Mouse (Mus musculus) intestine, embryonic 15.5 days (tissue): ENCODE measurements around the gene Hoxc5. TPM values are rescaled to one million over a fixed set of nuclear protein-coding genes. Genes with fewer than 3 reads are reported as not detected.

Experiments
- ATAC-seq: fragments of 200-750 bp; cut with Nextera tagmentation; 2 replicates; pipeline ENCODE4 v1.8.0; 2017; ENCODE audit warnings: moderate TSS enrichment, moderate library complexity
- H3K27ac ChIP-seq: fragments of 300-500 bp; sonication (generic); 2 replicates; pipeline ENCODE4 v1.5.1; 2015; ENCODE audit warnings: mild to moderate bottlenecking, inconsistent platforms
- H3K27me3 ChIP-seq: fragments of 300-500 bp; sonication (generic); replicated peaks from 2 replicates; pipeline ENCODE4 v1.6.1; 2015; ENCODE audit warnings: inconsistent platforms
- H3K36me3 ChIP-seq: fragments of 300-500 bp; sonication (generic); 2 replicates; pipeline ENCODE4 v1.6.1; 2015; ENCODE audit warnings: inconsistent platforms
- H3K4me1 ChIP-seq: fragments of 300-500 bp; sonication (generic); replicated peaks from 2 replicates; pipeline ENCODE4 v1.6.1; 2015; ENCODE audit warnings: inconsistent platforms
- H3K4me2 ChIP-seq: fragments of 300-500 bp; sonication (generic); replicated peaks from 2 replicates; pipeline ENCODE4 v1.6.1; 2015; ENCODE audit warnings: mild to moderate bottlenecking, inconsistent platforms
- H3K4me3 ChIP-seq: fragments of 300-500 bp; sonication (generic); replicated peaks from 2 replicates; pipeline ENCODE4 v1.5.1; 2015; ENCODE audit warnings: inconsistent platforms
- H3K9ac ChIP-seq: fragments of 300-500 bp; sonication (generic); 2 replicates; pipeline ENCODE4 v1.6.1; 2015; ENCODE audit warnings: inconsistent platforms
- H3K9me3 ChIP-seq: fragments of 300-500 bp; sonication (generic); 2 replicates; pipeline ENCODE4 v1.6.1; 2016; ENCODE audit warnings: inconsistent platforms
- WGBS: fragments of 180-500 bp; shearing (Covaris S2); methylation state at CpG from one replicate; pipeline ENCODE4 v1.1.7; 2015; 5-methylcytosine and 5-hydroxymethylcytosine counted together
- polyA plus RNA-seq: library from polyadenylated mRNA; unstranded; fragments of >200 nt; fragmentation: Nextera tagmentation; extraction: Ambion mirVana; gene quantifications from 2 replicates; pipeline ENCODE4 v1.2.1, GENCODE M21; 2015

Gene Hoxc5
- polyA plus RNA-seq, 1 experiment from 2014 or later: 10.1 TPM

GRCm38 (mm10) chr15:102934438-102934837 is 32.8 kb upstream of the Hoxc5 start:
- H3K27me3 ChIP-seq: peaks cover 99% of the 10 kb centered on the region
- H3K36me3 ChIP-seq: no peaks in the 10 kb centered on the region
- no peaks in the 10 kb centered on the region; the same call in 1 of the 2 replicates for H3K9me3 ChIP-seq
- no peak overlapping the region for H3K27ac ChIP-seq
- no peak overlapping the region for H3K9ac ChIP-seq
- no peak for ATAC-seq
- H3K4me1 ChIP-seq: peaks cover 4% of the 10 kb centered on the region; the same call in 1 of the 2 replicates
- no peak overlapping the region for H3K4me3 ChIP-seq
- WGBS: 3% methylated on average over 12 of the region's 12 CpGs
- no peak overlapping the region for H3K4me2 ChIP-seq

GRCm38 (mm10) chr15:102934897-102935296 is 32.3 kb upstream of the Hoxc5 start:
- no peak overlapping the region for H3K9ac ChIP-seq
- no peaks in the 10 kb centered on the region for H3K36me3 ChIP-seq
- no peak overlapping the region for H3K27ac ChIP-seq
- no peak overlapping the region for H3K4me2 ChIP-seq
- H3K9me3 ChIP-seq: no peaks in the 10 kb centered on the region; the same call in 1 of the 2 replicates
- under 1% methylated on average over 27 of the region's 27 CpGs for WGBS
- H3K4me3 ChIP-seq: peak overlapping the region; percentile 14; the same call in 1 of the 2 replicates
- no peak for ATAC-seq
- H3K4me1 ChIP-seq: peaks cover 4% of the 10 kb centered on the region; the same call in 1 of the 2 replicates
- H3K27me3 ChIP-seq: peaks cover 99% of the 10 kb centered on the region

- no peak for ATAC-seq
- no peak within 1 kb of the TSS for H3K4me2 ChIP-seq
- 1% methylated on average over 31 of the region's 31 CpGs for WGBS
- peaks cover 99% of the 10 kb centered on the region for H3K27me3 ChIP-seq
- no peaks in the 10 kb centered on the region; the same call in 1 of the 2 replicates for H3K9me3 ChIP-seq
- no peaks in the 10 kb centered on the region for H3K36me3 ChIP-seq
- no peak within 1 kb of the TSS for H3K9ac ChIP-seq
- 0 out of 2 replicates have a peak within 1 kb of the TSS, but pooled peaks have one; percentile 4 for H3K4me3 ChIP-seq
- no peak within 1 kb of the TSS for H3K27ac ChIP-seq
- H3K4me1 ChIP-seq: peaks cover 4% of the 10 kb centered on the region; the same call in 1 of the 2 replicates
These were observed 30.8 kb upstream of the Hoxc5 start, which contains the start of gene Hoxc12 for GRCm38 (mm10) chr15:102936279-102936972. TSS of gene Hoxc12 (plus strand) at chr15:102936757.

- ATAC-seq: no peak
- H3K36me3 ChIP-seq: no peaks in the 10 kb centered on the region
- H3K4me3 ChIP-seq: 0 out of 2 replicates have a peak overlapping the region, but pooled peaks have one; percentile 4
- peaks cover 4% of the 10 kb centered on the region; the same call in 1 of the 2 replicates for H3K4me1 ChIP-seq
- WGBS: 1% methylated on average over 50 of the region's 50 CpGs
- no peak overlapping the region for H3K27ac ChIP-seq
- H3K9me3 ChIP-seq: no peaks in the 10 kb centered on the region; the same call in 1 of the 2 replicates
- peaks cover 99% of the 10 kb centered on the region for H3K27me3 ChIP-seq
- H3K4me2 ChIP-seq: no peak overlapping the region
- H3K9ac ChIP-seq: no peak overlapping the region
These were observed 30.1 kb upstream of the Hoxc5 start for GRCm38 (mm10) chr15:102937036-102937666.

GRCm38 (mm10) chr15:102939256-102940155 is 27.7 kb upstream of the Hoxc5 start:
- Histone ChIP-seq H3K4me2 (no peak overlapping the region), H3K9me3 (no peaks in the 10 kb centered on the region; the same call in 1 of the 2 replicates), H3K27me3 (peaks cover 95% of the 10 kb centered on the region), H3K9ac (no peak overlapping the region), H3K36me3 (no peaks in the 10 kb centered on the region), H3K4me1 (peaks cover 6% of the 10 kb centered on the region; the same call in 1 of the 2 replicates), H3K4me3 (no peak overlapping the region), H3K27ac (no peak overlapping the region)
- WGBS: 1% methylated on average over 34 of the region's 34 CpGs
- ATAC-seq: no peak

- H3K36me3 ChIP-seq: no peaks in the 10 kb centered on the region
- 0 out of 2 replicates have a peak, but pooled peaks cover 2% of the 10 kb centered on the region for H3K4me1 ChIP-seq
- ATAC-seq: no peak
- no peaks in the 10 kb centered on the region for H3K9me3 ChIP-seq
- under 1% methylated on average over 53 of the region's 53 CpGs for WGBS
- H3K27ac ChIP-seq: no peak overlapping the region
- H3K4me3 ChIP-seq: no peak overlapping the region
- H3K4me2 ChIP-seq: peak overlapping the region; percentile 35
- peaks cover 95% of the 10 kb centered on the region for H3K27me3 ChIP-seq
- no peak overlapping the region for H3K9ac ChIP-seq
These were observed 24.3 kb upstream of the Hoxc5 start for GRCm38 (mm10) chr15:102942739-102943467.

GRCm38 (mm10) chr15:102943468-102943813 is 23.8 kb upstream of the Hoxc5 start:
- Histone ChIP-seq H3K4me2 (no peak overlapping the region), H3K27me3 (peaks cover 95% of the 10 kb centered on the region), H3K9ac (no peak overlapping the region), H3K36me3 (no peaks in the 10 kb centered on the region), H3K4me3 (no peak overlapping the region), H3K4me1 (0 out of 2 replicates have a peak, but pooled peaks cover 2% of the 10 kb centered on the region), H3K27ac (no peak overlapping the region), H3K9me3 (no peaks in the 10 kb centered on the region)
- 3% methylated on average over 5 of the region's 5 CpGs for WGBS
- no peak for ATAC-seq

GRCm38 (mm10) chr15:102945185-102946077 is 21.8 kb upstream of the Hoxc5 start:
- H3K27me3 ChIP-seq: peaks cover 92% of the 10 kb centered on the region

GRCm38 (mm10) chr15:102947276-102947675 is 20.0 kb upstream of the Hoxc5 start:
- no peak overlapping the region for H3K9ac ChIP-seq
- peaks cover 92% of the 10 kb centered on the region for H3K27me3 ChIP-seq
- no peak for ATAC-seq
- no peaks in the 10 kb centered on the region for H3K9me3 ChIP-seq
- H3K4me1 ChIP-seq: 0 out of 2 replicates have a peak, but pooled peaks cover 2% of the 10 kb centered on the region
- no peak overlapping the region for H3K27ac ChIP-seq
- no peak overlapping the region for H3K4me3 ChIP-seq
- H3K36me3 ChIP-seq: no peaks in the 10 kb centered on the region
- H3K4me2 ChIP-seq: no peak overlapping the region
- 3% methylated on average over 9 of the region's 9 CpGs for WGBS

More at GRCm38 (mm10) chr15:102945185-102946077, 21.8 kb upstream of the Hoxc5 start:
- Histone ChIP-seq H3K4me3 (no peak overlapping the region), H3K9ac (no peak overlapping the region), H3K4me2 (no peak overlapping the region), H3K36me3 (no peaks in the 10 kb centered on the region), H3K4me1 (0 out of 2 replicates have a peak, but pooled peaks cover 2% of the 10 kb centered on the region), H3K9me3 (no peaks in the 10 kb centered on the region), H3K27ac (no peak overlapping the region)
- ATAC-seq: no peak
- WGBS: 11% methylated on average over 22 of the region's 22 CpGs

- H3K27me3 ChIP-seq: peaks cover 92% of the 10 kb centered on the region
- H3K27ac ChIP-seq: no peak overlapping the region
- WGBS: 12% methylated on average over 2 of the region's 2 CpGs
- no peak for ATAC-seq
- H3K4me1 ChIP-seq: no peaks in the 10 kb centered on the region
- no peak overlapping the region for H3K4me3 ChIP-seq
- no peak overlapping the region for H3K4me2 ChIP-seq
- H3K36me3 ChIP-seq: no peaks in the 10 kb centered on the region
- H3K9me3 ChIP-seq: no peaks in the 10 kb centered on the region
- no peak overlapping the region for H3K9ac ChIP-seq
These were observed 18.4 kb upstream of the Hoxc5 start for GRCm38 (mm10) chr15:102948842-102949241.
